Mouse (Mus musculus) olfactory bulb, adult 2 months (tissue): ENCODE data around the gene Wfdc17.

Source experiments
- CTCF ChIP-seq: fragments of 200-500 bp; IDR thresholded peaks from 2 replicates; pipeline ENCODE4 v1.5.1; 2012; ENCODE audit warnings: low read depth, mild to moderate bottlenecking, low read length, moderate library complexity; ENCODE audit not compliant: insufficient read depth
- POLR2A ChIP-seq: fragments of 200-500 bp; IDR thresholded peaks from 2 replicates; pipeline ENCODE4 v1.6.1; 2012; ENCODE audit warnings: mild to moderate bottlenecking, low read depth, low read length, moderate library complexity; ENCODE audit not compliant: insufficient read depth

- TF ChIP-seq CTCF = no peak
- no peak for TF ChIP-seq POLR2A
Observed at GRCm38 (mm10) chr11:83754227-83754626, 50.4 kb downstream of the Wfdc17 start.
